Mouse (Mus musculus) forebrain, postnatal 0 days (tissue): ENCODE measurements around the gene Sox5. TPM values are rescaled to one million over a fixed set of nuclear protein-coding genes. Genes with fewer than 3 reads are reported as not detected.
A peak's percentile ranks its signal among the peaks of the same experiment; 100 is the strongest.

Experiments
- ATAC-seq: fragments of 200-750 bp; cut with Nextera tagmentation; 2 replicates; pipeline ENCODE4 v1.8.0; 2017; ENCODE audit warnings: mild to moderate bottlenecking, moderate library complexity
- DNase-seq: peaks from one replicate; pipeline ENCODE4 v3.0.0-alpha.2; 2015
- H3K27ac ChIP-seq: fragments of 300-500 bp; sonication (generic); 2 replicates; pipeline ENCODE4 v1.5.1; 2014; ENCODE audit warnings: low read depth, mild to moderate bottlenecking, antibody characterized with exemption, low read length, moderate library complexity, mixed read lengths
- H3K27me3 ChIP-seq: fragments of 300-500 bp; sonication (generic); 2 replicates; pipeline ENCODE4 v1.6.1; 2014; ENCODE audit warnings: mild to moderate bottlenecking, low read length, mixed read lengths; ENCODE audit not compliant: insufficient read depth
- H3K36me3 ChIP-seq: fragments of 300-500 bp; sonication (generic); 2 replicates; pipeline ENCODE4 v1.6.1; 2014; ENCODE audit warnings: mild to moderate bottlenecking, moderate library complexity; ENCODE audit not compliant: insufficient read depth
- H3K4me1 ChIP-seq: fragments of 300-500 bp; sonication (generic); 2 replicates; pipeline ENCODE4 v1.6.1; 2014; ENCODE audit warnings: antibody characterized with exemption; ENCODE audit not compliant: insufficient read depth
- H3K4me2 ChIP-seq: fragments of 300-500 bp; sonication (generic); 2 replicates; pipeline ENCODE4 v1.6.1; 2014; ENCODE audit warnings: low read depth, mild to moderate bottlenecking, moderate library complexity
- H3K4me3 ChIP-seq: fragments of 300-500 bp; sonication (generic); 2 replicates; pipeline ENCODE4 v1.5.1; 2014; ENCODE audit warnings: low read depth, low read length, mixed read lengths
- H3K9ac ChIP-seq: fragments of 300-500 bp; sonication (generic); 2 replicates; pipeline ENCODE4 v1.6.1; 2014; ENCODE audit warnings: mild to moderate bottlenecking
- H3K9me3 ChIP-seq: fragments of 300-500 bp; sonication (generic); 2 replicates; pipeline ENCODE4 v1.6.1; 2016; ENCODE audit warnings: low read length
- CTCF ChIP-seq: sonication (generic); IDR thresholded peaks from 2 replicates; pipeline ENCODE4 v1.5.1; 2016; ENCODE audit warnings: antibody characterized with exemption, control low read depth, low read depth
- WGBS: fragments of 180-500 bp; shearing (Covaris S2); extraction: QIAGEN DNeasy Blood & Tissue Kit; methylation state at CpG from one replicate; pipeline ENCODE4 v1.1.7; 2014; 5-methylcytosine and 5-hydroxymethylcytosine counted together
- polyA plus RNA-seq: library from polyadenylated mRNA; unstranded; fragments of >200 nt; fragmentation: Nextera tagmentation; extraction: Ambion mirVana; gene quantifications from 2 replicates; pipeline ENCODE4 v1.2.1, GENCODE M21; 2015
- total RNA-seq: library from RNA; depleted of rRNA; stranded (reverse); fragments of >200 nt; gene quantifications from 2 replicates; pipeline ENCODE4 v1.2.3, GENCODE M21; 2014

The Sox5 gene
- total and polyA plus RNA-seq, 2 experiments from 2014 or later = 31.6 to 62.8 TPM

DNA sequence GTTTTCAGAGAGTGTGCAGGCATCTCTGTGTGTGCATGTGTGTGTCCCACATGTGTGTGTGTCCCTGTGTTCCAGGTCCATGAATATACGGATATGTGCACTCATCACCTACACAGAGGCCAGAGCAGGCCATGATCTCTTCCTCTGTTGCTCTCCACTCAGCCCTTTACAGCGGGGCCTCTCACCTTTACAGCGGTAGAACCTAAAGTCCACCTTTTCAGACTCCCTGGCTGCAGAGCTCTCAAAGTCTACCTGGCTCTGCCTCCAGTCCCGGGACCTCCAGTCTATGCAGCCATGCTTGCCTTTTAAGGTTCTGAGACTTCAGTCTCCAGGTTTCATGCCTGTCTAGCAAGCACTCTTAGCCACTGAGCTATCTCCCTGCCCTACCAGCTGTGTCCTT, 26.5 kb downstream of the Sox5 start:
- Histone ChIP-seq H3K4me1 (no peaks in the 10 kb centered on the region), H3K4me3 (no peak overlapping the region), H3K9me3 (no peaks in the 10 kb centered on the region), H3K4me2 (no peak overlapping the region), H3K36me3 (no peaks in the 10 kb centered on the region), H3K27me3 (no peaks in the 10 kb centered on the region), H3K9ac (no peak overlapping the region), H3K27ac (no peak overlapping the region)
- DNase-seq (no peak), ATAC-seq (no peak)
- 88% methylated on average over 4 of the region's 4 CpGs for WGBS
- TF ChIP-seq CTCF = no peak

DNA sequence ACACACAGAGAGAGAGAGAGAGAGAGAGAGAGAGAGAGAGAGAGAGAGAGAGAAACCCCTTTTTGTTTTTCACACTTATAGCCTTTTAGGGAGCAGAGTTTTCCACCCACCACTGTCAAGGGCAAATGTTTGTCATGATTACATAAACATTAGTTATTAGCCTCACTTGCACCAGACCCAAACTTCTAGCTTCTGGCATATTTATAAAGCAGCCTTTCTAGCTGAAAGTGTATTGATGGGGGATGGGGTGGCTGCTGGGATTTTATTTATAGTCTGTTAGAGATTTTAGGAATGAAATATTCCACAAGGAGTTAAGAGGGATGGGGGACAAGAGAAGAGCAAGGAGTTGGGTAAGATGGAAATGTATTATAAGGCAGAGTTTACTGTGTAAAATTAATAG, 27.4 kb downstream of the Sox5 start:
- H3K27me3 ChIP-seq = no peaks in the 10 kb centered on the region
- ATAC-seq (no peak), DNase-seq (no peak)
- TF ChIP-seq CTCF = no peak
- H3K4me1 ChIP-seq = no peaks in the 10 kb centered on the region
- H3K4me3 ChIP-seq = no peak overlapping the region
- H3K9ac ChIP-seq = no peak overlapping the region
- H3K4me2 ChIP-seq = no peak overlapping the region
- no peaks in the 10 kb centered on the region for H3K9me3 ChIP-seq
- no peak overlapping the region for H3K27ac ChIP-seq
- no peaks in the 10 kb centered on the region for H3K36me3 ChIP-seq

DNA sequence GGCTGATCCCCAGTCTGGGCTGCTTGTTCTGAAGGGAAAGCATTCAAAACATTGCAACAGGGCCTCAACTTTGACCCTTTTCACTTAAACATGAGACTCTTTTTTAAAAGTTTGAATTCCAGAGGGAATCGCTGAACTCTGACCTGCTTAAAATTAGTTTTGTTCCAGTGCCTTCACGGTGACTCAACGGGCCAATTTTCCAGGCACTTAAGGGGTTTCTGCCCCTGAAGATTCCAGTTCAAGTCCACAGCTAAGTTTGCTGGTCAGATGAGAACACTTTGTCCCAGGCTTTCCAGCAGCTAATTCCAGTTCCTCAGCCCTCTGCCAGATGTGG, 27.8 kb downstream of the Sox5 start:
- Histone ChIP-seq H3K27ac (no peak overlapping the region), H3K4me2 (no peak overlapping the region), H3K36me3 (no peaks in the 10 kb centered on the region), H3K27me3 (no peaks in the 10 kb centered on the region), H3K9ac (no peak overlapping the region), H3K4me3 (no peak overlapping the region), H3K9me3 (no peaks in the 10 kb centered on the region), H3K4me1 (no peaks in the 10 kb centered on the region)
- 54% methylated on average over 3 of the region's 3 CpGs for WGBS
- no peak for TF ChIP-seq CTCF
- DNase-seq (no peak), ATAC-seq (no peak)

DNA sequence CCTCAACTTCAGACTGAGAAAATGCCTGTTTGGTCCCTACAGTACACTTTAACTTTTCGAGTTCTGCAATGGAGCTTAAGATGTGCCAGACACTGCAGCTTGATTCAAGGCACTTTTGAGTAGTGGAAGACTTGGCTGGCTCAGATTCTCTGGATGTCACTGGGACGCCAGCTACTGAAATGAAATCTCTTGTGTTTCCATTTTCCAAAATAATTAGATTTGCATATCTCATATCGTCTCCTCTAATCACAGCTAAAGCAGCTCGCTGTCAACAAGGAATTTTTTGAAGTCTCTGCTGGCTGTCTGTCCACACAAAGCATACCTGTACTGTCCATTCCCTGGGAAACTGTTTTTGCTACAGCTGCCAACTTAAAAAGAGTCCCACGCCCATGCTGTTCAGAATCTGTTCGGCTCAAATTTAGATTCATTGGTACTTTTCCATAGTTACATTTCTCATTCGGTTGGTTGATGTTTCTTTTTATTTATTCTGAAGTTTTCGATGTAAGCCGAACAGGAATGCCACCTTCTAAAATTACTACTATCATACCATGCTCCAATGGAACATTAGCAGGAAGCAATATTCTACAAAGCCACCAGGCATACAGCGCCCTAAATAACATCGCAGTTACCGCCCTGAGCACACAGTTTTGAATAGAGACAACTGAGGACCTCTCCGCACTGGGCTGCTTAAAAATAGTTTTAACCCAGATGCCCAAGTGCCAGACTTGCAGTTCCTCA, 28.4 kb downstream of the Sox5 start:
- H3K4me1 ChIP-seq = no peaks in the 10 kb centered on the region; the same call in 1 of the 2 replicates
- H3K27ac ChIP-seq = no peak overlapping the region
- 55% methylated on average over 13 of the region's 13 CpGs for WGBS
- H3K4me2 ChIP-seq = no peak overlapping the region
- no peak overlapping the region for H3K4me3 ChIP-seq
- H3K36me3 ChIP-seq = no peaks in the 10 kb centered on the region
- ATAC-seq = peak; percentile 78
- TF ChIP-seq CTCF = no peak
- H3K9ac ChIP-seq = no peak overlapping the region
- DNase-seq = peak; percentile 60
- H3K27me3 ChIP-seq = no peaks in the 10 kb centered on the region
- no peaks in the 10 kb centered on the region for H3K9me3 ChIP-seq

DNA sequence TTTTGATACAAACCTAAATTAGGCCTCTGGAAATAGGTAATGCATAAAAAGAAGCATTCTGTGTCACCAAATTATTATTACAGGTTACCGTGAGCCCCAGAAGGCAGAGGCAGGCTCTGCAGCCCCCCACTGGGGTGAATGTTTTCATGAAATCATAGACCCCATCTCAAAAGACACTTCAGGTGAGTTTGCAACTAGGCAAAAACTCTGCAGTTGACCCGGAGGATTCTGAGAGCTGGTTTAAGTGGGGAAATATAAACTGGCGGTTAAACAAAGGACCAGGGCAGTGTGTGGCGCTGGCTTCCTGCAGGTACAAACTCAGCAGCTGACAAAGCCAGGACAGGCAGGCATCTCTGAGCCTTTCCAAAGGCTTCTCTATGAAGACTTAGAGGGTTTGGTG, 30.2 kb downstream of the Sox5 start:
- H3K9ac ChIP-seq = no peak overlapping the region
- WGBS = 74% methylated on average over 4 of the region's 4 CpGs
- no peak overlapping the region for H3K4me3 ChIP-seq
- DNase-seq (no peak), ATAC-seq (no peak)
- no peaks in the 10 kb centered on the region for H3K36me3 ChIP-seq
- TF ChIP-seq CTCF = no peak
- H3K4me1 ChIP-seq = no peaks in the 10 kb centered on the region; the same call in 1 of the 2 replicates
- H3K9me3 ChIP-seq = no peaks in the 10 kb centered on the region
- H3K27ac ChIP-seq = no peak overlapping the region
- no peak overlapping the region for H3K4me2 ChIP-seq
- no peaks in the 10 kb centered on the region for H3K27me3 ChIP-seq

DNA sequence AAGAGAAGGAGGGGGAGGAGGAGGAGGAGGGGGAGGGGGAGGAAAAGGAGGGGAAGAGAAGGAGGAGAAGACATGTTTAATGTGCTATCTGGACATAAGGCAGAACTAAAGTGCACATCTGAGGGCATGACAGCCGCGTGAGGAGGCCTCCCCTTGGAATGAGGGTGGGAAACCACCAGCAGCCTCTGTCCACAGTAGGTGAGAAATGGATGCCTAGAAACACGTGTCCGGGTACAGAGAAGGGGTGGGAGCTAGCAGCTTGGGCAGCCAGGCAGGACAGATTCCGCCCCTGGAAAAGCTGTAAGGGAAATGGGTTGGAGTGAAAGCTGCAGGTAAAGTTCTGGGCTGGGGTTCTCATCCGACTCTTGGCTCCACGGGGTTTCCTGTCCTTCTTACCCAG, 31.6 kb downstream of the Sox5 start:
- no peaks in the 10 kb centered on the region for H3K36me3 ChIP-seq
- H3K4me3 ChIP-seq = no peak overlapping the region
- 68% methylated on average over 7 of the region's 7 CpGs for WGBS
- H3K4me1 ChIP-seq = no peaks in the 10 kb centered on the region; the same call in 1 of the 2 replicates
- no peaks in the 10 kb centered on the region for H3K9me3 ChIP-seq
- DNase-seq (no peak), ATAC-seq (no peak)
- no peak for TF ChIP-seq CTCF
- no peak overlapping the region for H3K27ac ChIP-seq
- H3K27me3 ChIP-seq = no peaks in the 10 kb centered on the region
- H3K4me2 ChIP-seq = no peak overlapping the region
- H3K9ac ChIP-seq = no peak overlapping the region

DNA sequence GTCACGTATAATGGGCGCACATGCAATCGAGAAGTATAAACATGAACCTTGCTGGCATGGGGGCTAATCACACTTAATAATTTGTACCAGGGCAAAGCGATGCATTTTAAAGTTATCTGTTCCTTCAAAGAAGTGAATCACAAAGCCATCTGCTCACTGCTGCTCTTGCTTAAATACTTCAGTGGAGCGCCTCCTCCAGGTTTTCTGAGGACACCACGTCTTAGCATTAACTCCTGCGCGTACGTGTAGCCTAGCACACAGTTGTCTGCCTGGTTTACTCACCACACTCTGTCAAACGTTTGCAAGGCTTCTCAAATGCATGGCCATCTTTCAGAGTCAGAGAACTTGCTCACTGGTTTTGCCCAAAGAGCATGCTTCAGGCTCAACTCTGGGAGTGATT, 35.3 kb downstream of the Sox5 start:
- Histone ChIP-seq H3K4me3 (no peak overlapping the region), H3K27ac (no peak overlapping the region), H3K4me2 (no peak overlapping the region), H3K9me3 (no peaks in the 10 kb centered on the region), H3K9ac (no peak overlapping the region), H3K27me3 (no peaks in the 10 kb centered on the region), H3K36me3 (no peaks in the 10 kb centered on the region), H3K4me1 (no peaks in the 10 kb centered on the region; the same call in 1 of the 2 replicates)
- no peak for ATAC-seq
- 90% methylated on average over 10 of the region's 10 CpGs for WGBS
- no peak for TF ChIP-seq CTCF
- no peak for DNase-seq
